Mouse (Mus musculus) olfactory bulb, adult 2 months (tissue): ENCODE results near the gene Trim25. TPM values are rescaled to one million over a fixed set of nuclear protein-coding genes. Genes with fewer than 3 reads are reported as not detected.
"Not testable (repeated sequence)": the region's sequence is repeated elsewhere in the genome, so short reads cannot be mapped to it uniquely, and the experiment has no call there.

Source experiments
- H3K27ac ChIP-seq: fragments of 200-500 bp; 2 replicates; pipeline ENCODE4 v1.5.1; 2012; ENCODE audit warnings: low read depth, low read length; ENCODE audit not compliant: insufficient read depth
- H3K4me1 ChIP-seq: fragments of 200-500 bp; 2 replicates; pipeline ENCODE4 v1.6.1; 2012; ENCODE audit warnings: low read length; ENCODE audit not compliant: control insufficient read depth, insufficient read depth
- H3K4me3 ChIP-seq: fragments of 200-500 bp; 2 replicates; pipeline ENCODE4 v1.5.1; 2012; ENCODE audit warnings: mild to moderate bottlenecking, low read depth, low read length, moderate library complexity; ENCODE audit not compliant: insufficient read depth
- CTCF ChIP-seq: fragments of 200-500 bp; IDR thresholded peaks from 2 replicates; pipeline ENCODE4 v1.5.1; 2012; ENCODE audit warnings: low read depth, mild to moderate bottlenecking, low read length, moderate library complexity; ENCODE audit not compliant: insufficient read depth
- POLR2A ChIP-seq: fragments of 200-500 bp; IDR thresholded peaks from 2 replicates; pipeline ENCODE4 v1.6.1; 2012; ENCODE audit warnings: mild to moderate bottlenecking, low read depth, low read length, moderate library complexity; ENCODE audit not compliant: insufficient read depth
- WGBS: fragments of 180-500 bp; shearing (Covaris S2); methylation state at CpG from one replicate; pipeline ENCODE4 v1.1.7; 2018; 5-methylcytosine and 5-hydroxymethylcytosine counted together
- polyA plus RNA-seq: library from polyadenylated mRNA; stranded (reverse); fragments of >200 nt; gene quantifications from 2 replicates; pipeline ENCODE4 v1.2.4, GENCODE M21; 2012; ENCODE audit warnings: low replicate concordance; ENCODE audit not compliant: missing spikeins, insufficient read depth, insufficient read length

Gene Trim25
- polyA plus RNA-seq, 1 experiment: not detected

GRCm38 (mm10) chr11:88993186-88993585 lies 6.0 kb upstream of the Trim25 start:
- WGBS: 46% methylated on average over 7 of the region's 7 CpGs
- TF ChIP-seq POLR2A (no peak), CTCF (no peak)
- H3K27ac ChIP-seq: no peak overlapping the region
- H3K4me1 ChIP-seq: no peaks in the 10 kb centered on the region
- H3K4me3 ChIP-seq: no peak overlapping the region

- no peak overlapping the region for H3K27ac ChIP-seq
- TF ChIP-seq POLR2A (no peak), CTCF (no peak)
- H3K4me3 ChIP-seq: no peak overlapping the region
- WGBS: 33% methylated on average over 5 of the region's 5 CpGs
- no peaks in the 10 kb centered on the region for H3K4me1 ChIP-seq
These were observed 5.6 kb upstream of the Trim25 start for GRCm38 (mm10) chr11:88993625-88994024.

- TF ChIP-seq CTCF: no peak
- no peak for TF ChIP-seq POLR2A
- H3K4me3 ChIP-seq: no peak overlapping the region
- WGBS: 91% methylated on average over 7 of the region's 7 CpGs
- H3K4me1 ChIP-seq: no peaks in the 10 kb centered on the region
- H3K27ac ChIP-seq: no peak overlapping the region
These were observed 4.7 kb upstream of the Trim25 start for GRCm38 (mm10) chr11:88994492-88994891.

DNA sequence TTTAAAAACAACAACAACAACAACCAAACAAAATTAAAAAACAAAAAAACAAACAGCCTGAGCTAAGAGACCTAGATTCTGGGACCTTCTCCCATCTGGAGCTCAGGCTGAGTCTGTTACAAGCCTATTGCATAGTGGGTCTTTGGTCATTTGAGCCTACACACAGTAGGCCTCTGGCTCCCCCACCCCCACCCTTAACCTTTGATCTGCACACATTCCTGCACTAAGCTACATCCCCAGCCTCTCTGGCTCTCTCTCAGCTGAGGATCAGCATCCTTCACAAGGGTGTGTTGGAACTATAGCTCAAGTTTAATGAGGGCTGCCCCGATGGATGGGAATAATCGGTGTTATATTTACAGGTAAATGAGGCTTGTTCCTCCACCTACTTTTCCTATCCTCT lies 3.6 kb upstream of the Trim25 start:
- H3K4me1 ChIP-seq: no peaks in the 10 kb centered on the region
- 92% methylated on average over 2 of the region's 2 CpGs for WGBS
- H3K4me3 ChIP-seq: no peak overlapping the region
- H3K27ac ChIP-seq: no peak overlapping the region
- TF ChIP-seq POLR2A: no peak
- no peak for TF ChIP-seq CTCF

- H3K4me3 ChIP-seq: no peak overlapping the region
- no peak for TF ChIP-seq POLR2A
- no peak for TF ChIP-seq CTCF
- H3K4me1 ChIP-seq: no peaks in the 10 kb centered on the region
- H3K27ac ChIP-seq: no peak overlapping the region
- WGBS: 38% methylated on average over 7 of the region's 7 CpGs
These were observed 2.7 kb upstream of the Trim25 start for GRCm38 (mm10) chr11:88996427-88996826.

- not testable (repeated sequence) for H3K4me1 ChIP-seq, H3K27ac ChIP-seq, H3K4me3 ChIP-seq
- WGBS: 87% methylated on average over 5 of the region's 5 CpGs
These were observed 1.8 kb upstream of the Trim25 start for GRCm38 (mm10) chr11:88997343-88997742.

DNA sequence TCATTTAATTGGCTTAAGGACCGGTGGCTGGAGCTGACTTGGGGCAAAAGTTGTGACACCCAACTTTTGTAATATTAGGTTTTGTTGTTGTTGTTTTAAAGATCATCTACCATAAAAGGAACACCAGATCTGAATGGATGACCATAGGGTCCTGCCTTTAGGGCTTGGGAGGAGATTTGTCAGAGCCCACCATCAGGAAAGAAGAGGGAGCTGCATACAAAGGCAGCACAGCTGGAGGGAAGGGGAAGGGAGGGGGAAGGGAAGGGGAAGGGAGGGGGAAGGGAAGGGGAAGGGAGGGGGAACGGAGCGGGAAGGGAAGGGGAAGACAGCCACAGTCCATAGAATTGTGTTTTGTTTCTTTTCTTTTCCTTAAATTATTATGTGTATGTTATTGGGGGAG lies 770 bp upstream of the Trim25 start:
- Histone ChIP-seq H3K4me1 (no peaks in the 10 kb centered on the region; the same call in 1 of the 2 replicates), H3K4me3 (no peak overlapping the region), H3K27ac (no peak overlapping the region)
- no peak for TF ChIP-seq CTCF
- no peak for TF ChIP-seq POLR2A
- WGBS: 32% methylated on average over 3 of the region's 3 CpGs

- Histone ChIP-seq H3K4me1 (no peaks in the 10 kb centered on the region; the same call in 1 of the 2 replicates), H3K27ac (no peak overlapping the region), H3K4me3 (peak overlapping the region; percentile 42)
- TF ChIP-seq CTCF: no peak
- no peak for TF ChIP-seq POLR2A
- 44% methylated on average over 33 of the region's 33 CpGs for WGBS
These were observed 749 bp downstream of the Trim25 start for GRCm38 (mm10) chr11:88999723-89000526.

DNA sequence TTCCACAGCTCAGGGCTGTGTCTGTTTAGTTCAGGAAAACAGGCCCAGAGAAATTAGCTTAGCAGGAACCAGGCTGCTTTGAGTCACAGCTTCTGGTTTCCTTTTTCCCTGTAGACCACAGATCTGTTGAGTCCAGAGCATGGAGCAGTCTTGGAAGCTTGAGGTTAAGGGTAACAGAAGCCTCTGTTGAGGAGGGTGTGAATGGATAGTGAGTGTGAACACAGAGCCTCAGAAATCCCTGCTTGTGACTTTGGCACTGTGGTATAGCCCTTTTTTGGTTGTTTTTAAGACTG lies 1.3 kb downstream of the Trim25 start:
- no peak overlapping the region for H3K27ac ChIP-seq
- H3K4me1 ChIP-seq: no peaks in the 10 kb centered on the region; the same call in 1 of the 2 replicates
- TF ChIP-seq POLR2A (no peak), CTCF (no peak)
- 0 out of 2 replicates have a peak overlapping the region, but pooled peaks have one; percentile 42 for H3K4me3 ChIP-seq

GRCm38 (mm10) chr11:89001569-89001968 lies 2.4 kb downstream of the Trim25 start:
- Histone ChIP-seq H3K4me3 (no peak overlapping the region), H3K4me1 (no peaks in the 10 kb centered on the region; the same call in 1 of the 2 replicates), H3K27ac (no peak overlapping the region)
- TF ChIP-seq CTCF: no peak
- no peak for TF ChIP-seq POLR2A
- 90% methylated on average over 7 of the region's 7 CpGs for WGBS
